Mouse (Mus musculus) effector memory CD4-positive, alpha-beta T cell, adult 5 months (primary cell): Measurements from ENCODE around the gene Hoxc11. TPM values are rescaled to one million over a fixed set of nuclear protein-coding genes. Genes with fewer than 3 reads are reported as not detected.

Source experiments
- polyA plus RNA-seq: library from polyadenylated mRNA; unstranded; fragments of 100-300 nt; shearing (Covaris generic); gene quantifications from one replicate; pipeline ENCODE4 v1.2.1, GENCODE M21; 2017

Gene Hoxc11
- polyA plus RNA-seq: not detected

DNA sequence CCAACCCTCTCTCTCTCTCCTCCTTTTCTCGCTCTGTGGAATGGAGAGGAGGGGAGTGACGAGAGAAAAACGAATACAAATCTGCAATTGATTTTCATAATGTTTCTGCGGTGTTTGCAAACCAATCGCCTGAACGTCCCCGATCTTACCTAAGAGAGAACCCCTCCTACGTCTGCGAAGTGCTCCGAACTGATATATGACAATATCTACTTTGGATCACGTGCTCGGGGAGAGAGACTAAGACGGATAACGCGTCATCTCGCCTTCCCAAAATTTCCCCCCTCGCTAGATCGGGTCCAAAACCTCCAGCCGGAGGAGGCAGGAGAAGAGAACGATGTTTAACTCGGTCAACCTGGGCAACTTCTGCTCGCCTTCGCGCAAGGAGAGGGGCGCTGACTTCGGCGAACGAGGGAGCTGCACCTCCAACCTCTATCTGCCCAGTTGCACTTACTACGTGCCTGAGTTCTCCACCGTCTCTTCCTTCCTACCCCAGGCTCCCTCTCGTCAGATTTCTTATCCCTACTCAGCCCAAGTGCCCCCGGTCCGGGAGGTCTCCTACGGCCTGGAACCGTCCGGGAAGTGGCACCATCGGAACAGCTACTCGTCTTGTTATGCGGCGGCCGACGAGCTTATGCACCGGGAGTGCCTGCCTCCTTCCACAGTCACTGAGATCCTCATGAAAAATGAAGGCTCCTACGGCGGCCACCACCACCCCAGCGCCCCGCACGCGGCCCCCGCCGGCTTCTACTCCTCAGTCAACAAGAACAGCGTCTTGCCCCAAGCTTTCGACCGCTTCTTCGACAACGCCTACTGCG lies at the start of gene Hoxc11:
Gene Hoxc11, plus strand, starts transcription at position 236 of the 815 bp plus-strand sequence.

DNA sequence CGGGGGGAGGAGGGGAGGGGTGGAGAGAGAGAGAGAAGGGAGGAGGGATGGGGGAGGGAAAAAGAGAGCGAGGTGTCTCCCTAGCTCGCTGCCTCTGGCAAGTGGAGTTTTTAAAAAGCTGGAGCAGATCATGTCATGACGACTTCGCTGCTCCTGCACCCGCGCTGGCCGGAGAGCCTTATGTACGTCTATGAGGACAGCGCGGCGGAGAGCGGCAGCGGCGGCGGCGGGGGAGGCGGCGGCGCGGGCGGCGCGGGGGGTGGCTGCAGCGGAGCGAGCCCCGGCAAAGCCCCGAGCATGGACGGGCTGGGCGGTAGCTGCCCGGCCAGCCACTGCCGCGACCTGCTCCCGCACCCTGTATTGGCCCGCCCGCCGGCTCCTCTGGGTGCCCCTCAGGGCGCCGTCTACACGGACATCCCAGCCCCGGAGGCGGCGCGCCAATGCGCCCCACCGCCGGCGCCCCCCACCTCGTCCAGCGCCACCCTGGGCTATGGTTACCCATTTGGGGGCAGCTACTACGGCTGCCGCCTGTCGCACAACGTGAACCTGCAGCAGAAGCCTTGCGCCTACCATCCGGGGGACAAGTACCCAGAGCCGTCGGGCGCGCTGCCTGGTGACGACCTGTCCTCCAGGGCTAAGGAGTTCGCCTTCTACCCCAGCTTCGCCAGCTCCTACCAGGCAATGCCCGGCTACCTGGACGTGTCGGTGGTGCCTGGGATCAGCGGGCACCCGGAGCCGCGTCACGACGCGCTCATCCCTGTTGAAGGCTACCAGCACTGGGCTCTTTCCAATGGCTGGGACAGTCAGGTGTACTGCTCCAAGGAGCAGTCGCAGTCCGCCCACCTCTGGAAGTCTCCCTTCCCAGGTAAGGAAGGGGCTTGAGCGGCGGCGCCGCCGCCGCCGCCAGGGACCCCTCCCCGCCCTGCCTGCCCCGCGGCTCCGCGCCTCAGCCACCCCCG lies 32.9 kb upstream of the Hoxc11 start, which contains the start of gene Hoxc13:
Gene Hoxc13, plus strand, starts transcription at position 51 of the 959 bp plus-strand sequence.

DNA sequence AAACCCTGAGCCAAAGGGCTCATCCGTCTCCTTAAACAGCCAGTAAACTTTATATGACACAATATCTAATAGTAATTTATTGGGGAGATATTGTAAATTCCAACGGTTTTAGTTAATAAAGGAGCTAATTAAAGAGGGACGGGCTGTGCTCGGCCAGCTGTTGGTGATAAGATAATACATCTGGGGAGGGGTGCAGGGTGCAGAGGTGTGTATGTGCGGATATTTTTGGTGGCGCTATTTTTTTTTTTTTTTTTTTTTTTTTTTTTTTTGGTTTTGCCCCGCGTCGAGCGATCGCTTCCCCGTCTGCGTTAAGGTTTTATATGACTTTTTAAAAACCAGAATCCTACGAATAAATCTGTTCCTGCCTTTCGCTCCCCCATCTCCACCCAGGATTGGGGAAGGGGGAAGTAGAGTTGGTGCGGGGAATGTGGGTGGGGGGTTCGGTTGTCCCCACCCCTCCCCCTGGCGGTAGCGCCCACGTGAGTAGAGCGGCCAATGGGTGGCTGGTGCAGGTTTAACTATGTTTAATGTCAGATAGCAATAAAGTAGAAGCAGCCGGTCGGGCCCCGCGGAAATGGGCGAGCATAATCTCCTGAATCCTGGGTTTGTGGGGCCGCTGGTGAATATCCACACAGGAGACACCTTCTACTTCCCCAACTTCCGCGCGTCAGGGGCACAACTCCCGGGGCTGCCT lies 17.8 kb upstream of the Hoxc11 start, which contains the start of gene Hoxc12:
Gene Hoxc12, plus strand, starts transcription at position 479 of the 694 bp plus-strand sequence.

DNA sequence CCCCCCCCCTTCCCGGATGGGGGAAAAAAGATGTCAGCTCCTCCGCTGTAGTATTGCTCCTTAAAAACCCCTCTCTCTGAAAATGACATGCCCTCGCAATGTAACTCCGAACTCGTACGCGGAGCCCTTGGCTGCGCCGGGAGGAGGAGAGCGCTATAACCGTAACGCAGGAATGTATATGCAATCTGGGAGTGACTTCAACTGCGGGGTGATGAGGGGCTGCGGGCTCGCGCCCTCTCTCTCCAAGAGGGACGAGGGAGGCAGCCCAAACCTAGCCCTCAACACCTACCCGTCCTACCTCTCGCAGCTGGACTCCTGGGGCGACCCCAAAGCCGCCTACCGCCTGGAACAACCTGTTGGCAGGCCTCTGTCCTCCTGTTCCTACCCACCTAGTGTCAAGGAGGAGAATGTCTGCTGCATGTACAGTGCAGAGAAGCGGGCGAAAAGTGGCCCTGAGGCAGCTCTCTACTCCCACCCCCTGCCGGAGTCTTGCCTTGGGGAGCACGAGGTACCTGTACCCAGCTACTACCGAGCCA lies 12.6 kb downstream of the Hoxc11 start, which contains the start of gene Hoxc10:
Gene Hoxc10, plus strand, starts transcription at position 21 of the 536 bp plus-strand sequence.

DNA sequence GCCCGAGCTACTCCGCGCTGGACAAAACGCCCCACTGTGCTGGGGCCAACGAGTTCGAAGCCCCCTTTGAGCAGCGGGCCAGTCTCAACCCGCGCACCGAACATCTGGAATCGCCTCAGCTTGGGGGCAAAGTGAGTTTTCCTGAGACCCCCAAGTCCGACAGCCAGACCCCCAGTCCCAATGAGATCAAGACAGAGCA lies 13.0 kb downstream of the Hoxc11 start, which contains the start of gene Hoxc5:
Gene Hoxc5, plus strand, starts transcription at position 132 of the 199 bp plus-strand sequence.

DNA sequence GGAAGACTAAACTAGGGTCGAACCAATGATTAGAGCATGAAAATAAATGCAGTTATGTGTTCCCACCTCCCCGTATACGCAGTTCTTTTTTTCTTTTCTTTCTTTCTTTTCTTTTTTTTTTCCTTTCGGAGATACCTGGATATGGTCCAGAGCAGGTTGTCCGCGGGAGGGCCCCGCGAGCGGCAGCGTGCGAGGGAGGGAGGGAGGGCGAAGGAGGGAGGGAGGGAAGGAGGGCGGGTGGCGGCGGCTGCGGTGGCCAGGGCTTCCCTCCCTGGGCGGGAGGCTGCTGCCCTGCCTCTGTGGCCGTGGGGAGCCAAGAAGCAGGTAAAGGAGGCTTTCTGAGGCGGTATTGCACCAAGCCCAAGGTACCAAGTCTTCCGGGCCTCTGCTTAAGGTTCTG lies 21.9 kb downstream of the Hoxc11 start, which contains the start of gene Hoxc9:
Gene Hoxc9, plus strand, starts transcription at position 269 of the 400 bp plus-strand sequence.

DNA sequence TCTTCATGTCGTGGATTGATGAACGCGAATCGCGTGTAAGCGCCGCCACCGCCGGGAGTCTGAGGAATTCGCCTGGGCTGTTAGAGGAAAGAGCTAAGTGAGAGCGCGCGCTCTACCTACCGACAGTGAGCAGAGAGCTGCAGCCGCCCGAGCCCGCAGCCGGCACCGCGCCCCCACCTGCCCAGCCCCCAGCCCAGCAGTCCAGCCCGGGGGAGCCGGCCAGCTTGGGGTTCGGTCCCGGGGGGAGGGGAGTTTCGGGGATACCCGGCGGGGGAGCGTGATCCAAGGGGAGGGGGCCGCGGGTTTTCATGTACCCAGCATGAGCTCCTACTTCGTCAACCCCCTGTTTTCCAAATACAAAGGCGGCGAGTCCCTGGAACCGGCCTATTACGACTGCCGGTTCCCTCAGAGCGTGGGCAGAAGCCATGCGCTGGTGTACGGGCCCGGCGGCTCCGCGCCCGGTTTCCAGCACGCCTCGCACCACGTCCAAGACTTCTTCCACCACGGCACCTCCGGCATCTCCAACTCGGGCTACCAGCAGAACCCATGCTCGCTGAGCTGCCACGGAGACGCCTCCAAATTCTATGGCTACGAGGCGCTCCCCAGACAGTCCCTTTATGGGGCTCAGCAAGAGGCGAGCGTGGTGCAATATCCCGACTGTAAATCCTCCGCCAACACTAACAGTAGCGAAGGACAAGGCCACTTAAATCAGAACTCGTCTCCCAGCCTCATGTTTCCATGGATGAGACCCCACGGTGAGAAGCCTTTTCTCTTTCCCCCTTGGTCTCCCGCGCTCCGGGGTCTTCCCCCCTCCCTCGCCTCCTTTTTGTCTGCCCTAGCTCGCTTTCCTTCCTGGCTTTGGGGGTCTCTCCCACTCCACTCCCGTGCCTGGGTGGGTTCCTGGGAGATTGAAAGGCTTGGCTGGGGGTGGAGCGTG lies 36.5 kb downstream of the Hoxc11 start, which contains the start of gene Hoxc8:
Gene Hoxc8, plus strand, starts transcription at position 147 of the 937 bp plus-strand sequence.

DNA sequence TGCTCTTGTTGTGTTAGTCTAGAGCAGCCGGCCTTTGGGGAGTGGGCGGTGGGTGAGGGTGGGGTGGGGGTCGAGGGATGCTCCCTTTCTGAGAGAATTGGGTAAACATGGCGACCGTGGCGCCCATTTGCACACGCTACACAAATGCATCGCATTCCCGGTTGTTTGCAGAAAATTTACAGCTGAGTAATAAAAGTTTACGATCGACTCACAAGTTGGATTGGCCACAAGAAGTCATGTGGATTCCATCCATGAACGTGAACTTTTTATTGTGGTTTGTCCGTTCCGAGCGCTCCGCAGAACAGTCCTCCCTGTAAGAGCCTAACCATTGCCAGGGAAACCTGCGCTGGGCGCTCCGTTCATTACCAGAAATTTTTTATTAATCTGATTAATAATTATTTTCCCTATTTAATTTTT lies 43.7 kb downstream of the Hoxc11 start, which contains the start of gene Hoxc6:
Gene Hoxc6, plus strand, starts transcription at position 319 of the 417 bp plus-strand sequence.

Other genes starting within 250 kb of the Hoxc11 start
- 29.2 TPM for gene Calcoco1, start 232.2 kb upstream of the Hoxc11 start, polyA plus RNA-seq
- gene Hoxc13, start 33.3 kb upstream of the Hoxc11 start, polyA plus RNA-seq: not detected
- gene Hoxc12, start 17.7 kb upstream of the Hoxc11 start, polyA plus RNA-seq: not detected
- not detected for gene Hoxc10, start 12.4 kb downstream of the Hoxc11 start, polyA plus RNA-seq
- not detected for gene Hoxc5, start 13.0 kb downstream of the Hoxc11 start, polyA plus RNA-seq
- not detected for gene Hoxc9, start 22.0 kb downstream of the Hoxc11 start, polyA plus RNA-seq
- gene Hoxc8, start 36.2 kb downstream of the Hoxc11 start, polyA plus RNA-seq: not detected
- not detected for gene Hoxc6, start 43.8 kb downstream of the Hoxc11 start, polyA plus RNA-seq
- gene Hoxc4, start 64.5 kb downstream of the Hoxc11 start, polyA plus RNA-seq: not detected
- gene Smug1, start 212.7 kb downstream of the Hoxc11 start, polyA plus RNA-seq: 4.2 TPM